Mouse (Mus musculus): ENCODE data around the gene Plekhg1. TPM values are rescaled to one million over a fixed set of nuclear protein-coding genes. Genes with fewer than 3 reads are reported as not detected.

Gene Plekhg1
- polyA plus RNA-seq, 1 experiment from 2014 or later: 21.8 TPM

DNA sequence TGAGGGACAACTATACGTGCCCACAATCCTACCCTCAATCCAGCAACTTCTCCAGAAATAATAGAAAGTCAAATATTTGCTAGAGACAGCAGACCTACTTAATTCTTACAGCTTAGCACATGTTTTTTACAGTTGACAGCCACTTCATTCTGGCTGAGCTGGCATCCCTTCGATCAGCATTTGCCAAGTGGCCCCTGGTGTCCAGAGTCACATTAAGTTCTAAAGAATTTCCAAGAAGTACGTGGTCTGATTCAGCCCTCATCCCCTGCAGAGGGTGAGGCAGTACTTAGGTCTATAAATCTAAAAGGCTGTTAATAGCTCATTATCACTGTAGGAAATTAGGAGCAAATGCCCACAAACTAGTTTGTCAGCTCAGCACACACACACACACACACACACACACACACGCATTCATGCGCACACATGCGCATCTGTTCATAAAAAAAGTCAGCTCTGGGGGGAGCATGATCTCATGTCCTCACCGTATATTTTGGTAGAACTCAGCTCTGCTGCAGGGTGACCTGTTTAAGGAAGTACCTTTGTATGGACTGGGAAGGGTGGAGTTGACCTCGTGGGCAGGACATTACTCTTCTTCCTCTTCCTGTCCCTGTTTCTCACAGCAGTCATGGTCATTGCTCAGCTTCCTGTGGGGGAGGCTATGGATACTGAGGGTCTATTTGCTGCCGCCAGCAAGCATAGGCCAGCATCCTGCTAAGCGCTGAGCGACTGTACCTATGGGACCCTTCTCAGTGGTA, 91.6 kb downstream of the Plekhg1 start:
- Histone ChIP-seq H3K9me3 (no peaks in the 10 kb centered on the region), H3K4me1 (peaks cover 26% of the 10 kb centered on the region), H3K9ac (no peak overlapping the region), H3K27me3 (no peaks in the 10 kb centered on the region), H3K27ac (no peak overlapping the region), H3K36me3 (no peaks in the 10 kb centered on the region), H3K4me2 (no peak overlapping the region), H3K4me3 (no peak overlapping the region)
- ATAC-seq (ENCODE audit: insufficient number of reproducible peaks, insufficient read depth, low FRiP score, low TSS enrichment, low read depth): no peak
- WGBS: 83% methylated on average over 11 of the region's 11 CpGs

- Histone ChIP-seq H3K4me3 (no peak overlapping the region), H3K9ac (no peak overlapping the region), H3K4me2 (no peak overlapping the region), H3K27ac (no peak overlapping the region), H3K27me3 (no peaks in the 10 kb centered on the region), H3K4me1 (peaks cover 26% of the 10 kb centered on the region), H3K36me3 (no peaks in the 10 kb centered on the region), H3K9me3 (no peaks in the 10 kb centered on the region)
- WGBS: 95% methylated on average over 1 of the region's 1 CpGs
- no peak for ATAC-seq (ENCODE audit: insufficient number of reproducible peaks, insufficient read depth, low FRiP score, low TSS enrichment, low read depth)
These were observed 93.9 kb downstream of the Plekhg1 start for GRCm38 (mm10) chr10:3834060-3834459.

DNA sequence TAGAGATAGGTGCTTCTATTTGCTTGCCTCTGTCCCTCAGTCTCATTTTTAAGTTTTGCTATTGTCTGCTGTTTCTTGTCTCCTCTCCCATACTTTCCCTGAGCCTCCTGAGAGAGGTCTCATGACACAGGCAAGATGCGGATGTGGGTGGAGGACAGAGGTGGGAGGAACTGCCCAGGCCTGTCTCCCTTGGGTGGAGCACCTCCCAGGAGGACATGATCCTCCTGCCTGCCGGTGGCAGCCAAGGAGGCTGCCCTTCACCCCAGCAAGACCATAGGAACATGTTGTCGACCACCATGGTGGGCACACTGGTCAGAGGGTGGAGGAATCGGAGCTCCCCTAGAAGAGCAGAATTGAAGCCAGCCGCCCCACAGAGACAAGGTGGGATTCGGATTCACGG, 94.5 kb downstream of the Plekhg1 start:
- Histone ChIP-seq H3K27ac (no peak overlapping the region), H3K36me3 (no peaks in the 10 kb centered on the region), H3K4me2 (no peak overlapping the region), H3K27me3 (no peaks in the 10 kb centered on the region), H3K9me3 (no peaks in the 10 kb centered on the region), H3K4me1 (peaks cover 21% of the 10 kb centered on the region), H3K9ac (no peak overlapping the region), H3K4me3 (no peak overlapping the region)
- no peak for ATAC-seq (ENCODE audit: insufficient number of reproducible peaks, insufficient read depth, low FRiP score, low TSS enrichment, low read depth)
- WGBS: 77% methylated on average over 7 of the region's 7 CpGs

- Histone ChIP-seq H3K9me3 (no peaks in the 10 kb centered on the region), H3K27me3 (no peaks in the 10 kb centered on the region), H3K27ac (no peak overlapping the region), H3K36me3 (no peaks in the 10 kb centered on the region), H3K9ac (no peak overlapping the region), H3K4me3 (no peak overlapping the region), H3K4me2 (no peak overlapping the region), H3K4me1 (peaks cover 21% of the 10 kb centered on the region)
- WGBS: 43% methylated on average over 10 of the region's 10 CpGs
- ATAC-seq (ENCODE audit: insufficient number of reproducible peaks, insufficient read depth, low FRiP score, low TSS enrichment, low read depth): no peak
These were observed 95.5 kb downstream of the Plekhg1 start for GRCm38 (mm10) chr10:3835616-3836015.

GRCm38 (mm10) chr10:3839748-3840432, 99.7 kb downstream of the Plekhg1 start:
- Histone ChIP-seq H3K4me3 (no peak overlapping the region), H3K27ac (peak overlapping the region; percentile 33; the same call in 1 of the 2 replicates), H3K9me3 (no peaks in the 10 kb centered on the region), H3K4me1 (peaks cover 11% of the 10 kb centered on the region), H3K9ac (no peak overlapping the region), H3K27me3 (no peaks in the 10 kb centered on the region), H3K4me2 (no peak overlapping the region), H3K36me3 (no peaks in the 10 kb centered on the region)
- ATAC-seq (ENCODE audit: insufficient number of reproducible peaks, insufficient read depth, low FRiP score, low TSS enrichment, low read depth): no peak
- WGBS: 50% methylated on average over 6 of the region's 6 CpGs

DNA sequence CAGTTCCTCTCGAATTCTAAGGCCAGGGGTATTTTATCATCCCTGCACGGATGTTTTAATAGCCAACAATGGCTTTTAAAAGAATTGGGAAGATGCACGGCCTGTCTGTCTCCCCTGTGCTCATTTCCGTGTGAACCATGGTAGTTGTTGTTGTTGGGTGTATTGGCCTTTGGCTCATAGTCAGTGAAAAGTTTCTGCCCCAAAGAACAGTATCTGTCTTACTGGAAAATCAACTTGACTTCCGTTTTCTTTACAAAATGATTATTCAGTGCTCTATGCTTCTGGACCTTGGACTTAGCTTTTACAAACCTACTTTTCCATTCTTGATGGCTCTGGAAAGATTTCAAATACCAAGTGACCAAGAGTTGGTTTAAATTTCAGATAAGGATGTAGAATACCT, 104.3 kb downstream of the Plekhg1 start:
- Histone ChIP-seq H3K36me3 (no peaks in the 10 kb centered on the region), H3K27me3 (no peaks in the 10 kb centered on the region), H3K4me1 (peaks cover 13% of the 10 kb centered on the region), H3K9ac (no peak overlapping the region), H3K9me3 (no peaks in the 10 kb centered on the region), H3K27ac (no peak overlapping the region), H3K4me3 (no peak overlapping the region), H3K4me2 (no peak overlapping the region)
- 80% methylated on average over 5 of the region's 5 CpGs for WGBS
- no peak for ATAC-seq (ENCODE audit: insufficient number of reproducible peaks, insufficient read depth, low FRiP score, low TSS enrichment, low read depth)

- 47% methylated on average over 2 of the region's 2 CpGs for WGBS
- no peak for ATAC-seq (ENCODE audit: insufficient number of reproducible peaks, insufficient read depth, low FRiP score, low TSS enrichment, low read depth)
- peaks cover 19% of the 10 kb centered on the region for H3K4me1 ChIP-seq
- no peaks in the 10 kb centered on the region for H3K9me3 ChIP-seq
- no peaks in the 10 kb centered on the region for H3K27me3 ChIP-seq
- no peak overlapping the region for H3K4me2 ChIP-seq
- H3K9ac ChIP-seq: no peak overlapping the region
- no peak overlapping the region for H3K4me3 ChIP-seq
- no peak overlapping the region for H3K27ac ChIP-seq
- H3K36me3 ChIP-seq: no peaks in the 10 kb centered on the region
These were observed 106.9 kb downstream of the Plekhg1 start for GRCm38 (mm10) chr10:3847021-3847420.

DNA sequence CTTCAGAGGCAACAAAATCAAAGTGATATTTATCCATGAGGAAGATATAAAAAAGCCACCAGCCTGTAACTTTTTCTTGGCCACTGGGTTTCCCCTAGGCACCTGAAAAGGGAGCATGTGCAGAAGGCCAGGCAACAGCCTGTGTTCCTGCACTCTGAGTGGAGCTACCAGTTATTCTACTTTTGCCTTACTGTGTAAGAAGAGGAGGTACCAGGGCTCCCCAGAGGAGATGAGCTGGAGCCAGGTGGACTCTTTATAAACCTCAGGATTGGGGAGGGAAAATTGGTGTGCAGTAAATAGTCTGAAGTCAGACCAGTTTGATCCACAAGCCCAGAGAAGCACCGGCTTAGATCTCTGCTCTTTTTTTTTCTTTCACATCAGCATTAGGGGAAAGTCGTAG, 111.3 kb downstream of the Plekhg1 start:
- 12% methylated on average over 2 of the region's 2 CpGs for WGBS
- peak overlapping the region; percentile 80 for H3K27ac ChIP-seq
- no peaks in the 10 kb centered on the region for H3K9me3 ChIP-seq
- H3K4me3 ChIP-seq: no peak overlapping the region
- H3K4me2 ChIP-seq: no peak overlapping the region
- 0 out of 2 replicates have a peak, but pooled peaks have one; percentile 60 for ATAC-seq (ENCODE audit: insufficient number of reproducible peaks, insufficient read depth, low FRiP score, low TSS enrichment, low read depth)
- no peak overlapping the region for H3K9ac ChIP-seq
- H3K4me1 ChIP-seq: peaks cover 24% of the 10 kb centered on the region
- H3K36me3 ChIP-seq: no peaks in the 10 kb centered on the region
- no peaks in the 10 kb centered on the region for H3K27me3 ChIP-seq

DNA sequence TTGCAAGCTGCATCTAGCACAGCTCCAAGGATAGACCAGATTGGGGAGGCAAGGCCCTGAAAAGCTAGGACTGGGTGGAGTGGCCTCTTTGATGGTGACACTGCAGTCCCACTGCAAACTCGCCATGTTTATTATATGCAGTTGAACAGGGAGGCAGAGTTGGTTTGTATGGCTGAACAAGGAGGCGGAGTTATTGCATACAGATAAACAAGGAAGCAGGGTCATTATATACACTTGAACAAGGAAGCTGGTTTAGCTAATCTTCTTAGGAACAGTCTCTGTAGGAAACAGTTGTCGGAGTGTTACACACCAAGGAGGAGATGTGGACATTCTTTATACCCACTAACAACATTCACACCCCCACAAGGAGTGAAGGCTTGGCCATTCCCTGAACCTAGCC, 112.6 kb downstream of the Plekhg1 start:
- Histone ChIP-seq H3K4me1 (peaks cover 26% of the 10 kb centered on the region), H3K36me3 (no peaks in the 10 kb centered on the region), H3K9ac (no peak overlapping the region), H3K27ac (peak overlapping the region; percentile 80), H3K27me3 (no peaks in the 10 kb centered on the region), H3K4me2 (no peak overlapping the region), H3K9me3 (no peaks in the 10 kb centered on the region), H3K4me3 (no peak overlapping the region)
- ATAC-seq (ENCODE audit: insufficient number of reproducible peaks, insufficient read depth, low FRiP score, low TSS enrichment, low read depth): peak; percentile 4; the same call in 1 of the 2 replicates
- 92% methylated on average over 3 of the region's 3 CpGs for WGBS

DNA sequence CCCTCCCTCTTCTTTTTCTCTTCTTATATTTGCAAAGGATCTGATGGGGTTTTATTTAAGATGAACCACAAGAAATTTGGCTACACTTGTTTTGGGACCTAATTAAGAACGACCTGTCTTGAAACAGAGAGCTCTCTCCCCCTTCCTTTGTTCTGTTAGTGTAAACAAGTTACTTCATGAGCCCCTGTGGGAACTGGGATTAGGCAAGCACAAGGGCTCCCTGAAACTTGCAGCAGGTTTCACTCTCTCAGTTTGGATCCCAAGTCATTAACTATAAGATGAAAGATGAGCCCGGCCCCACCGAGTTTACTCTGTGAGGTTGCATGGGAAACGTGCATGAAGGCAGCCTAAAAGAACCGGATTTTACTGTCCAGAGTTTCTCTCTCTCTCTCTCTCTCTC, 117.7 kb downstream of the Plekhg1 start:
- 0 out of 2 replicates have a peak overlapping the region, but pooled peaks have one; percentile 44 for H3K27ac ChIP-seq
- H3K4me2 ChIP-seq: no peak overlapping the region
- peaks cover 49% of the 10 kb centered on the region for H3K4me1 ChIP-seq
- no peak overlapping the region for H3K9ac ChIP-seq
- H3K36me3 ChIP-seq: no peaks in the 10 kb centered on the region
- peak; percentile 26; the same call in 1 of the 2 replicates for ATAC-seq (ENCODE audit: insufficient number of reproducible peaks, insufficient read depth, low FRiP score, low TSS enrichment, low read depth)
- no peak overlapping the region for H3K4me3 ChIP-seq
- 14% methylated on average over 5 of the region's 5 CpGs for WGBS
- H3K27me3 ChIP-seq: no peaks in the 10 kb centered on the region
- H3K9me3 ChIP-seq: no peaks in the 10 kb centered on the region

DNA sequence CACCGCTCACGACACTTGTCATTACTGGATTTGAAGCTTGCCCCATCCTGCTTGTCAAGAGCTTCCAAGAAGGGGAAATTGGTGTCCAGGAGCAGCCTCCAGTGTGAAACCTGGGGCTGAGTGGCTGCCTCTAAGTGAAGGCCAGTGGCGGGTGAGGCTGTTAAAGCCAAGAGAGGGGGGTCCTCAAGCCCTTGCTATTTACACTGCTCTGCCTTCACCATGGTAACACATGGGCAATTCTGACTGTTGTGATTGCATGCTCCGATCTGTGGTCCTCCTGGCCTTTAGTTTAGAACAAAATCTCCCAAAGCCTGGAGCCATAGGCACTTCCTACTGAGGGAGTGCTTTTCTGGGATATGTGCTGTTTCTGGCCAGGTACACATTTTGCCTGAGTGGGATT, 118.3 kb downstream of the Plekhg1 start:
- no peak overlapping the region for H3K4me2 ChIP-seq
- H3K9ac ChIP-seq: no peak overlapping the region
- H3K4me3 ChIP-seq: no peak overlapping the region
- peaks cover 53% of the 10 kb centered on the region for H3K4me1 ChIP-seq
- H3K9me3 ChIP-seq: no peaks in the 10 kb centered on the region
- no peaks in the 10 kb centered on the region for H3K36me3 ChIP-seq
- no peaks in the 10 kb centered on the region for H3K27me3 ChIP-seq
- 49% methylated on average over 4 of the region's 4 CpGs for WGBS
- no peak for ATAC-seq (ENCODE audit: insufficient number of reproducible peaks, insufficient read depth, low FRiP score, low TSS enrichment, low read depth)
- peak overlapping the region; percentile 44; the same call in 1 of the 2 replicates for H3K27ac ChIP-seq

All from embryonic facial prominence, embryonic 13.5 days (tissue).